Mouse (Mus musculus) midbrain, embryonic 10.5 days (tissue): ENCODE data around the gene Tbx5. TPM values are rescaled to one million over a fixed set of nuclear protein-coding genes. Genes with fewer than 3 reads are reported as not detected.

Experiments
- polyA plus RNA-seq: library from polyadenylated mRNA; unstranded; fragments of >200 nt; fragmentation: Nextera tagmentation; extraction: Ambion mirVana; gene quantifications from 2 replicates; pipeline ENCODE4 v1.2.1, GENCODE M21; 2016

Tbx5 gene
- polyA plus RNA-seq, 1 experiment from 2014 or later = 0.20 TPM

Other genes starting within 250 kb of the Tbx5 start
- 3.9 and 7.2 TPM in 2 replicates for gene Tbx3, start 162.0 kb upstream of the Tbx5 start, polyA plus RNA-seq